Mouse (Mus musculus): ENCODE results near the gene Mtor. TPM values are rescaled to one million over a fixed set of nuclear protein-coding genes. Genes with fewer than 3 reads are reported as not detected.

Gene Mtor
- total and polyA plus RNA-seq, 2 experiments from 2014 or later: 28.0 to 43.6 TPM

- no peak overlapping the region for H3K4me3 ChIP-seq (ENCODE audit: low read depth, low read length)
- no peak overlapping the region for H3K27ac ChIP-seq (ENCODE audit: low read depth, low read length)
- H3K9me3 ChIP-seq (ENCODE audit: low read length): no peaks in the 10 kb centered on the region
- no peak for TF ChIP-seq CTCF (IDR thresholded peaks at IDR 0.05; ENCODE audit: low read depth)
- DNase-seq: no peak
- no peaks in the 10 kb centered on the region for H3K36me3 ChIP-seq (ENCODE audit: insufficient read depth)
- no peak overlapping the region for H3K9ac ChIP-seq
- no peaks in the 10 kb centered on the region for H3K27me3 ChIP-seq (ENCODE audit: insufficient read depth, low read length)
- 84% methylated on average over 11 of the region's 11 CpGs for WGBS
- no peak for ATAC-seq
- H3K4me1 ChIP-seq (ENCODE audit: insufficient read depth): no peaks in the 10 kb centered on the region
- H3K4me2 ChIP-seq (ENCODE audit: low read depth): no peak overlapping the region
These were observed 17.4 kb upstream of the Mtor start for GRCm38 (mm10) chr4:148430880-148431519.

GRCm38 (mm10) chr4:148432488-148432887, 15.9 kb upstream of the Mtor start:
- no peak overlapping the region for H3K4me2 ChIP-seq (ENCODE audit: low read depth)
- H3K9ac ChIP-seq: no peak overlapping the region
- ATAC-seq (no peak), DNase-seq (no peak)
- H3K4me1 ChIP-seq (ENCODE audit: insufficient read depth): no peaks in the 10 kb centered on the region
- no peaks in the 10 kb centered on the region for H3K36me3 ChIP-seq (ENCODE audit: insufficient read depth)
- no peak overlapping the region for H3K27ac ChIP-seq (ENCODE audit: low read depth, low read length)
- H3K27me3 ChIP-seq (ENCODE audit: insufficient read depth, low read length): no peaks in the 10 kb centered on the region
- no peaks in the 10 kb centered on the region for H3K9me3 ChIP-seq (ENCODE audit: low read length)
- H3K4me3 ChIP-seq (ENCODE audit: low read depth, low read length): no peak overlapping the region
- 91% methylated on average over 4 of the region's 4 CpGs for WGBS
- TF ChIP-seq CTCF (IDR thresholded peaks at IDR 0.05; ENCODE audit: low read depth): no peak

- 84% methylated on average over 18 of the region's 18 CpGs for WGBS
- no peak for DNase-seq
- no peak overlapping the region for H3K4me3 ChIP-seq (ENCODE audit: low read depth, low read length)
- no peak for ATAC-seq
- H3K36me3 ChIP-seq (ENCODE audit: insufficient read depth): no peaks in the 10 kb centered on the region
- no peak overlapping the region for H3K9ac ChIP-seq
- H3K4me1 ChIP-seq (ENCODE audit: insufficient read depth): no peaks in the 10 kb centered on the region
- TF ChIP-seq CTCF (IDR thresholded peaks at IDR 0.05; ENCODE audit: low read depth): no peak
- H3K9me3 ChIP-seq (ENCODE audit: low read length): no peaks in the 10 kb centered on the region
- no peak overlapping the region for H3K4me2 ChIP-seq (ENCODE audit: low read depth)
- no peak overlapping the region for H3K27ac ChIP-seq (ENCODE audit: low read depth, low read length)
- no peaks in the 10 kb centered on the region for H3K27me3 ChIP-seq (ENCODE audit: insufficient read depth, low read length)
These were observed 15.1 kb upstream of the Mtor start for GRCm38 (mm10) chr4:148433336-148433735.

GRCm38 (mm10) chr4:148433813-148434212, 14.6 kb upstream of the Mtor start:
- no peaks in the 10 kb centered on the region for H3K4me1 ChIP-seq (ENCODE audit: insufficient read depth)
- no peak overlapping the region for H3K27ac ChIP-seq (ENCODE audit: low read depth, low read length)
- no peak for TF ChIP-seq CTCF (IDR thresholded peaks at IDR 0.05; ENCODE audit: low read depth)
- 91% methylated on average over 5 of the region's 5 CpGs for WGBS
- H3K27me3 ChIP-seq (ENCODE audit: insufficient read depth, low read length): no peaks in the 10 kb centered on the region
- no peaks in the 10 kb centered on the region for H3K36me3 ChIP-seq (ENCODE audit: insufficient read depth)
- H3K9me3 ChIP-seq (ENCODE audit: low read length): no peaks in the 10 kb centered on the region
- ATAC-seq (no peak), DNase-seq (no peak)
- no peak overlapping the region for H3K4me3 ChIP-seq (ENCODE audit: low read depth, low read length)
- no peak overlapping the region for H3K9ac ChIP-seq
- H3K4me2 ChIP-seq (ENCODE audit: low read depth): no peak overlapping the region

GRCm38 (mm10) chr4:148434554-148434953, 13.9 kb upstream of the Mtor start:
- no peaks in the 10 kb centered on the region for H3K4me1 ChIP-seq (ENCODE audit: insufficient read depth)
- H3K27ac ChIP-seq (ENCODE audit: low read depth, low read length): no peak overlapping the region
- no peak overlapping the region for H3K4me2 ChIP-seq (ENCODE audit: low read depth)
- H3K9me3 ChIP-seq (ENCODE audit: low read length): no peaks in the 10 kb centered on the region
- H3K27me3 ChIP-seq (ENCODE audit: insufficient read depth, low read length): no peaks in the 10 kb centered on the region
- no peak for TF ChIP-seq CTCF (IDR thresholded peaks at IDR 0.05; ENCODE audit: low read depth)
- no peak overlapping the region for H3K9ac ChIP-seq
- DNase-seq (no peak), ATAC-seq (no peak)
- WGBS: 86% methylated on average over 4 of the region's 4 CpGs
- no peaks in the 10 kb centered on the region for H3K36me3 ChIP-seq (ENCODE audit: insufficient read depth)
- no peak overlapping the region for H3K4me3 ChIP-seq (ENCODE audit: low read depth, low read length)

GRCm38 (mm10) chr4:148435106-148435505, 13.3 kb upstream of the Mtor start:
- H3K4me3 ChIP-seq (ENCODE audit: low read depth, low read length): no peak overlapping the region
- ATAC-seq: 0 out of 2 replicates have a peak, but pooled peaks have one; percentile 3
- no peak overlapping the region for H3K9ac ChIP-seq
- 84% methylated on average over 3 of the region's 3 CpGs for WGBS
- no peaks in the 10 kb centered on the region for H3K27me3 ChIP-seq (ENCODE audit: insufficient read depth, low read length)
- H3K27ac ChIP-seq (ENCODE audit: low read depth, low read length): no peak overlapping the region; the same call in 1 of the 2 replicates
- no peak for DNase-seq
- no peaks in the 10 kb centered on the region for H3K36me3 ChIP-seq (ENCODE audit: insufficient read depth)
- H3K4me1 ChIP-seq (ENCODE audit: insufficient read depth): no peaks in the 10 kb centered on the region
- no peak overlapping the region for H3K4me2 ChIP-seq (ENCODE audit: low read depth)
- no peak for TF ChIP-seq CTCF (IDR thresholded peaks at IDR 0.05; ENCODE audit: low read depth)
- H3K9me3 ChIP-seq (ENCODE audit: low read length): no peaks in the 10 kb centered on the region

GRCm38 (mm10) chr4:148435657-148436330, 12.6 kb upstream of the Mtor start:
- TF ChIP-seq CTCF (IDR thresholded peaks at IDR 0.05; ENCODE audit: low read depth): peak; percentile 84
- H3K4me2 ChIP-seq (ENCODE audit: low read depth): no peak overlapping the region
- DNase-seq: peak; percentile 78
- peak; percentile 87 for ATAC-seq
- no peak overlapping the region for H3K4me3 ChIP-seq (ENCODE audit: low read depth, low read length)
- H3K36me3 ChIP-seq (ENCODE audit: insufficient read depth): no peaks in the 10 kb centered on the region
- 42% methylated on average over 6 of the region's 6 CpGs for WGBS
- H3K9me3 ChIP-seq (ENCODE audit: low read length): no peaks in the 10 kb centered on the region
- H3K27me3 ChIP-seq (ENCODE audit: insufficient read depth, low read length): no peaks in the 10 kb centered on the region
- no peaks in the 10 kb centered on the region for H3K4me1 ChIP-seq (ENCODE audit: insufficient read depth)
- no peak overlapping the region for H3K9ac ChIP-seq
- 0 out of 2 replicates have a peak overlapping the region, but pooled peaks have one; percentile 2 for H3K27ac ChIP-seq (ENCODE audit: low read depth, low read length)

All from forebrain, postnatal 0 days (tissue).